Mouse (Mus musculus) liver, embryonic 11.5 days (tissue): ENCODE measurements around the gene Cryba4. TPM values are rescaled to one million over a fixed set of nuclear protein-coding genes. Genes with fewer than 3 reads are reported as not detected.

Experiments
- ATAC-seq: fragments of 200-750 bp; cut with Nextera tagmentation; replicated peaks from 2 replicates; pipeline ENCODE4 v1.8.0; 2017; ENCODE audit warnings: moderate number of reproducible peaks, mild to moderate bottlenecking, moderate TSS enrichment, moderate library complexity; ENCODE audit not compliant: low FRiP score
- DNase-seq: peaks from one replicate; pipeline ENCODE4 v3.0.0-alpha.2; 2017; ENCODE audit warnings: low spot score
- H3K27ac ChIP-seq: fragments of 300-500 bp; sonication (generic); 2 replicates; pipeline ENCODE4 v1.5.1; 2014; ENCODE audit warnings: mild to moderate bottlenecking, low read depth, low read length, control low read depth
- H3K27me3 ChIP-seq: fragments of 300-500 bp; sonication (generic); replicated peaks from 2 replicates; pipeline ENCODE4 v1.6.1; 2014; ENCODE audit warnings: low read length, mixed read lengths; ENCODE audit not compliant: control insufficient read depth, insufficient read depth
- H3K36me3 ChIP-seq: fragments of 300-500 bp; sonication (generic); 2 replicates; pipeline ENCODE4 v1.6.1; 2014; ENCODE audit warnings: mild to moderate bottlenecking, low read length, moderate library complexity, mixed read lengths; ENCODE audit not compliant: control insufficient read depth, insufficient read depth
- H3K4me1 ChIP-seq: fragments of 300-500 bp; sonication (generic); replicated peaks from 2 replicates; pipeline ENCODE4 v1.6.1; 2014; ENCODE audit warnings: low read length, mixed read lengths; ENCODE audit not compliant: control insufficient read depth, insufficient read depth
- H3K4me2 ChIP-seq: fragments of 300-500 bp; sonication (generic); 2 replicates; pipeline ENCODE4 v1.6.1; 2014; ENCODE audit warnings: mild to moderate bottlenecking, control low read depth, moderate library complexity
- H3K4me3 ChIP-seq: fragments of 300-500 bp; sonication (generic); 2 replicates; pipeline ENCODE4 v1.5.1; 2014; ENCODE audit warnings: low read depth, low read length, control low read depth
- H3K9ac ChIP-seq: fragments of 300-500 bp; sonication (generic); 2 replicates; pipeline ENCODE4 v1.6.1; 2014; ENCODE audit warnings: low read depth, low read length, control low read depth
- H3K9me3 ChIP-seq: fragments of 300-500 bp; sonication (generic); 2 replicates; pipeline ENCODE4 v1.6.1; 2016; ENCODE audit warnings: low read length, inconsistent platforms, mixed read lengths; ENCODE audit not compliant: control insufficient read depth
- WGBS: fragments of 180-500 bp; shearing (Covaris S2); extraction: QIAGEN DNeasy Blood & Tissue Kit; methylation state at CpG from one replicate; pipeline ENCODE4 v1.1.7; 2014; 5-methylcytosine and 5-hydroxymethylcytosine counted together
- polyA plus RNA-seq: library from polyadenylated mRNA; unstranded; fragments of >200 nt; fragmentation: Nextera tagmentation; extraction: Ambion mirVana; gene quantifications from 2 replicates; pipeline ENCODE4 v1.2.1, GENCODE M21; 2014

Cryba4 gene
- polyA plus RNA-seq, 1 experiment from 2014 or later = 1.3 TPM

DNA sequence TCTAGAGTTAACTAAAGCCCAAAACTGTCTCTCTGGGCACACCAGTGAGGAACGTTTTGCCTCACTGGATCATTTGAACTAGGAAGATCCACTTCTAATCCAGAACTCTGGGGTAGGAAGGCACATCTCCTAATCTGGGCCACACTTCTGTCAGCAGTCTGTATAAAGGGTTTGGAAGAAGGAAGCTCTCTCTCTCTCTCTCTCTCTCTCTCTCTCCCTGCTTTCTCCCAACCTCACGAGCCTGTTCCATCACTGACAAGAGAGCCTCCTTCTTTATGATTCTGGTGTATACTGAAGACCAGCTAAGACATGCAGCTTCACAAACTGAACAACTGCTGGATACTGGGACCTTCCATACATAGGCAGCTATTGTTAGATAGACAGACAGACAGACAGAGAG, 10.5 kb downstream of the Cryba4 start:
- H3K27ac ChIP-seq = peak overlapping the region; percentile 89
- ATAC-seq = no peak
- H3K27me3 ChIP-seq = peaks cover 14% of the 10 kb centered on the region

DNA sequence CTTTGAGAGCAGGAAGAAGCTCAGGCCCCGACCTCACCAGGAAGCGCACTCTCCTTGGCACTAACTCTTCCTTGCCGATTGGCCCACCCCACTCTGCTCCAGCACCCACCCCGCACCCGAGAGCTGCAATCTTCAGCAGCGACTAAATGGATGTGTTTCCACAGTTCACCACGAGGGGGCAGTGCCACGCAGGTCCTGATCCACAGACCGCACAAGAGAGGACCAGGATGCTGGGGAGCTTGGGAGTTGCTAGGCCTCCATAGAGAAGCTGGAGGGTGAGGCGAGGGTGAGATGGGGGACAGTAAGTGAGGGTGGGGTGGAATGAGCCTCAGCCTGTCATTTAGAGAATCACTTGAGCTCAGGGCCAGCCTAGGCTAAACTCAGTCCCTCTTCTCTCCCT, 11.6 kb downstream of the Cryba4 start:
- Histone ChIP-seq H3K9ac (no peak overlapping the region), H3K27ac (no peak overlapping the region), H3K4me3 (no peak overlapping the region), H3K4me2 (peak overlapping the region; percentile 26), H3K36me3 (no peaks in the 10 kb centered on the region), H3K4me1 (peaks cover 24% of the 10 kb centered on the region), H3K27me3 (peaks cover 16% of the 10 kb centered on the region), H3K9me3 (peaks cover 3% of the 10 kb centered on the region; the same call in 1 of the 2 replicates)
- ATAC-seq = peak; percentile 35
- peak; percentile 83 for DNase-seq
- 4% methylated on average over 10 of the region's 10 CpGs for WGBS

More for the DNA sequence above, 10.5 kb downstream of the Cryba4 start:
- Histone ChIP-seq H3K4me2 (no peak overlapping the region), H3K9ac (no peak overlapping the region), H3K9me3 (peaks cover 3% of the 10 kb centered on the region; the same call in 1 of the 2 replicates), H3K36me3 (no peaks in the 10 kb centered on the region), H3K4me3 (no peak overlapping the region), H3K4me1 (peaks cover 24% of the 10 kb centered on the region)
- no peak for DNase-seq
- 54% methylated on average over 2 of the region's 2 CpGs for WGBS

- Histone ChIP-seq H3K27me3 (peaks cover 16% of the 10 kb centered on the region), H3K4me3 (no peak overlapping the region)
Observed at GRCm38 (mm10) chr5:112238781-112239482, 13.4 kb downstream of the Cryba4 start.

DNA sequence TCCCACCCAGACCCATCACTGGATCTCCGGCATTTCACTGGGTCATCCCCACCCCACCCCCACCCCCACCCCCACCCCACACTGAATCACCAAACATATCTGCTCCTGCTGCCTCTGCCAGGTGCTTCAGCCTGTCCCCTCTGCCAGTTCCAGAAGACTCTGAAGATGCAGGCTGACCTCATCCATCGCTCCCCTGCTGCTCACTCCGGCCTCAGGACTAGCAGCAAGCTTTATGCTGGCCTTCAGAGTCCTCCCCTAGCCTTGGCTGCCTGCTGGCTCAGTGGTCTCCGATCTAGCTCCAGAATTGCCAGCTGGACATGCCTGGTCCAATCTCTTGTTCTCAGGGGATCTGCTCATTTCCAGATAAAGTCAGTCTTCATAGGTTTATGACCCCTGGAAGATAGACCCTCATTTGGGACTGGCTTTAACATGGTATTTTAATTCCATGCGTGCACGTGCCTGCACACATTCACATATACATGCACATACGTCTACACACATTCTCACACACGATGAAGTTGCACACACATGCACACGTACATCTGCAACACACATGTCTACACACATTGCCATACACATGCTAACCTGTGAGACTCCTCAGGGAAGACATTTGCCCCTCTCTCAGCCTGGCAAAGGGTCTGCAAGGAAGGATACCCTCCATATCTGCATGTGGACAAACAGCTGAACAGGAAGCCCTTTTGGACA, 14.3 kb downstream of the Cryba4 start:
- Histone ChIP-seq H3K4me3 (no peak overlapping the region), H3K27me3 (peaks cover 16% of the 10 kb centered on the region), H3K4me2 (no peak overlapping the region), H3K36me3 (no peaks in the 10 kb centered on the region), H3K4me1 (peaks cover 17% of the 10 kb centered on the region), H3K9ac (no peak overlapping the region), H3K9me3 (peaks cover under 1% of the 10 kb centered on the region; the same call in 1 of the 2 replicates), H3K27ac (no peak overlapping the region)
- no peak for ATAC-seq
- no peak for DNase-seq
- 60% methylated on average over 9 of the region's 9 CpGs for WGBS

More at GRCm38 (mm10) chr5:112238781-112239482, 13.4 kb downstream of the Cryba4 start:
- Histone ChIP-seq H3K9me3 (peaks cover 3% of the 10 kb centered on the region; the same call in 1 of the 2 replicates), H3K9ac (no peak overlapping the region), H3K4me1 (peaks cover 17% of the 10 kb centered on the region), H3K27ac (no peak overlapping the region), H3K4me2 (no peak overlapping the region), H3K36me3 (no peaks in the 10 kb centered on the region)
- ATAC-seq (no peak), DNase-seq (no peak)
- WGBS = 74% methylated on average over 3 of the region's 3 CpGs

DNA sequence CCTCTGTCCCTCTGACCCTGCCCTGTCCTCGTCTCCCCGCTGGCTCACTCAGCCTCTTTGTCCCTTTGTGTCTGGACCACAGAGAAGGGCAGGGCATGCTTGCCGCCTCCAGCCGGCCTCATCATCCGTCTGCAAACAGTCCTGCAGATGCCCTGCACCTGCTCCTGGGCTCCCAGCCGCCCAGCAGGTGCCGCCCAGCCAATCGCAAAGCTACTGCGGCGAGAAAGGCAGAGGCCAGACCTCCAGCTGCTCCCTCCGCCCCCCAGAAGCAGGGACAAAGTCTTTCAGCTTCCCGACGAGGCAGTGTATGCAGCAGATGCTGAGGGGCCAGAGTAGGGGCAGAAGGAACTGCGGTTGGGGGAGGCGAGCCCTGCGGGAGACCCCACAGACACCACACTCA, 14.9 kb downstream of the Cryba4 start:
- ATAC-seq (no peak), DNase-seq (no peak)
- H3K27ac ChIP-seq = no peak overlapping the region
- WGBS = 17% methylated on average over 16 of the region's 16 CpGs
- no peak overlapping the region for H3K4me2 ChIP-seq
- H3K4me3 ChIP-seq = no peak overlapping the region
- no peaks in the 10 kb centered on the region for H3K9me3 ChIP-seq
- H3K9ac ChIP-seq = no peak overlapping the region
- no peaks in the 10 kb centered on the region for H3K36me3 ChIP-seq
- H3K4me1 ChIP-seq = peaks cover 14% of the 10 kb centered on the region
- peaks cover 16% of the 10 kb centered on the region for H3K27me3 ChIP-seq

- no peak overlapping the region for H3K4me2 ChIP-seq
- peaks cover 22% of the 10 kb centered on the region for H3K27me3 ChIP-seq
- H3K4me1 ChIP-seq = peaks cover 6% of the 10 kb centered on the region
- ATAC-seq (no peak), DNase-seq (no peak)
- no peak overlapping the region for H3K9ac ChIP-seq
- H3K36me3 ChIP-seq = no peaks in the 10 kb centered on the region
- WGBS = 75% methylated on average over 2 of the region's 2 CpGs
- H3K4me3 ChIP-seq = no peak overlapping the region
- H3K27ac ChIP-seq = no peak overlapping the region
- no peaks in the 10 kb centered on the region for H3K9me3 ChIP-seq
Observed at GRCm38 (mm10) chr5:112236631-112237030, 15.7 kb downstream of the Cryba4 start.

DNA sequence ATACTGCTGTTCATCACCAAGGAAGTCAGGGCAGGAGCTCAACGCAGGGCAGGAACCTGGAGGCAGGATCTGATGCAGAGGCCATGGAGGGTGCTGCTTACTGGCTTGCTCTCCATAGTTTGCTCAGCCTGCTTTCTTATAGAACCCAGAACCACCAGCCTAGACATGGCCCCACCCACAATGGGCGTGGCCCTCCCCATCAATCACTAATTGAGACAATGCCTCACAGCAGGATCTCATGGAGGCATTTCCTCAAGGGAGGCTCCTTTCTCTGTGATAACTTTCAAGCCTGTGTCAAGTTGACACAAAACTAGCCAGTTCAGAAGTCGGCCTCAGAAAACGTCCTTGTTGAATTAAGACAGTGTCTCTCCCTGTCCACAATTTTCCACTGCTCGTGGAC, 16.5 kb downstream of the Cryba4 start:
- DNase-seq (no peak), ATAC-seq (no peak)
- peaks cover 26% of the 10 kb centered on the region for H3K27me3 ChIP-seq
- H3K9ac ChIP-seq = no peak overlapping the region
- no peaks in the 10 kb centered on the region for H3K9me3 ChIP-seq
- H3K27ac ChIP-seq = no peak overlapping the region
- H3K4me3 ChIP-seq = no peak overlapping the region
- H3K4me2 ChIP-seq = no peak overlapping the region
- H3K36me3 ChIP-seq = no peaks in the 10 kb centered on the region
- 0 out of 2 replicates have a peak, but pooled peaks cover 3% of the 10 kb centered on the region for H3K4me1 ChIP-seq
- 72% methylated on average over 5 of the region's 5 CpGs for WGBS

DNA sequence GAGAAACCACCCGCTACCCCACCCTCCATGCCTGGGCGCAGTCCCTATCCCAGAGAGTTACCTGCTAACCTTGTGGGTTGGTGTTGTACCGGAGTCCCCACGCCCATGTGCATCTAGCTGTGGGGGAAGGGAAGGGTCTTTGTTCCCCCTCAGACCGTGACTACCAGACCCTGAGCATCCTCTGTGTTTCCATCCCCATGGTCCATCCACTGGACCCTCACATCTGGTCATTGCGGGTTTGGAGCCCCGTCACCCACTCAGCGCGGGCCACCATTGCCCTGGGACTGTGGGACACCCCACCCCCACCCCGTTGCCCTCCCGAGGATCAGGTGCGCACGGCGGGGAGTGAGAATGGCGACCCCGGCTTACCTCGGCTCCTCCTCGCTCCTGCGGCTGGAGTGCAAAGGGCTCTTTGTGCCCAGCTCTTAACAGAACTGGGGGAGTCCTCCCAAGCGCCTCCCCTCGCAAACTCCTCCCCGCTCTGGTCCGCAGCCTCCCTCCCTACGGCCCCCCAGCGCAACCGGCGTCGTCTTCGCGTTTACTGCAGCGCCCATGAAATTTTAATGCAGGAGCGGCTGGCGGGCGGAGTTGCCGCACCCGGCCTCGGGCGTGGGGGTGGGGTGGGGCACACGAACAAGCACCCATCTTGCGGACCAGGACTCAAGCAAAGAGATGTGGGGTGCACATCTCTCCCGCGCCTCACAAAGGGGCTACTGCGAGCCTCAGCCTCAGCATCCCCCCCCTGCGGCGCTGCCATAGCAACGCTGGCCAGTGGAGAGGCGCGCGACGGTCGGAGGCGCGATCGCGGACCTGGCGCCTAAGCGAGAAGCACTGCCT, 23.9 kb downstream of the Cryba4 start:
- peaks cover 5% of the 10 kb centered on the region for H3K4me1 ChIP-seq
- peak overlapping the region; percentile 53 for H3K4me2 ChIP-seq
- H3K27ac ChIP-seq = no peak overlapping the region
- no peaks in the 10 kb centered on the region for H3K9me3 ChIP-seq
- H3K36me3 ChIP-seq = no peaks in the 10 kb centered on the region
- peaks cover 80% of the 10 kb centered on the region for H3K27me3 ChIP-seq
- no peak overlapping the region for H3K9ac ChIP-seq
- WGBS = 3% methylated on average over 56 of the region's 57 CpGs
- ATAC-seq (no peak), DNase-seq (no peak)
- peak overlapping the region; percentile 33 for H3K4me3 ChIP-seq
